Mouse (Mus musculus) small intestine, adult 2 months (tissue): ENCODE measurements around the gene Nkain2.

ENCODE experiments used
- CTCF ChIP-seq: fragments of 200-500 bp; IDR thresholded peaks from 2 replicates; pipeline ENCODE4 v1.5.1; 2012; ENCODE audit warnings: low read depth, mild to moderate bottlenecking, control low read depth, inconsistent platforms, low read length, moderate library complexity, mixed read lengths; ENCODE audit not compliant: insufficient replicate concordance, insufficient read length; ENCODE audit errors: extremely low read depth
- POLR2A ChIP-seq: fragments of 200-500 bp; IDR thresholded peaks from 2 replicates; pipeline ENCODE4 v1.6.1; 2012; ENCODE audit warnings: low read depth, mild to moderate bottlenecking, control low read depth, inconsistent platforms, low read length, moderate library complexity

GRCm38 (mm10) chr10:32890507-32891131 is 357 bp upstream of the Nkain2 start:
- no peak for TF ChIP-seq POLR2A
- TF ChIP-seq CTCF, result no peak
